Mouse (Mus musculus) liver, embryonic 13.5 days (tissue): Measurements from ENCODE around the gene Fcho2. TPM values are rescaled to one million over a fixed set of nuclear protein-coding genes. Genes with fewer than 3 reads are reported as not detected.
"Not testable (repeated sequence)": the region's sequence is repeated elsewhere in the genome, so short reads cannot be mapped to it uniquely, and the experiment has no call there.

Source experiments
- ATAC-seq: fragments of 200-750 bp; cut with Nextera tagmentation; 2 replicates; pipeline ENCODE4 v1.8.0; 2017; ENCODE audit warnings: low read depth, mild to moderate bottlenecking, moderate number of reproducible peaks, moderate library complexity
- DNase-seq: peaks from one replicate; pipeline ENCODE4 v3.0.0; 2022
- H3K27ac ChIP-seq: fragments of 300-500 bp; sonication (generic); 2 replicates; pipeline ENCODE4 v1.5.1; 2015; ENCODE audit warnings: moderate library complexity, mild to moderate bottlenecking, inconsistent platforms
- H3K27me3 ChIP-seq: fragments of 300-500 bp; sonication (generic); 2 replicates; pipeline ENCODE4 v1.6.1; 2015; ENCODE audit warnings: mild to moderate bottlenecking, inconsistent platforms
- H3K36me3 ChIP-seq: fragments of 300-500 bp; sonication (generic); 2 replicates; pipeline ENCODE4 v1.6.1; 2015; ENCODE audit warnings: mild to moderate bottlenecking, inconsistent platforms
- H3K4me1 ChIP-seq: fragments of 300-500 bp; sonication (generic); replicated peaks from 2 replicates; pipeline ENCODE4 v1.6.1; 2015; ENCODE audit warnings: inconsistent platforms
- H3K4me2 ChIP-seq: fragments of 300-500 bp; sonication (generic); 2 replicates; pipeline ENCODE4 v1.6.1; 2015; ENCODE audit warnings: inconsistent platforms, mild to moderate bottlenecking, moderate library complexity
- H3K4me3 ChIP-seq: fragments of 300-500 bp; sonication (generic); replicated peaks from 2 replicates; pipeline ENCODE4 v1.5.1; 2015; ENCODE audit warnings: mild to moderate bottlenecking, inconsistent platforms
- H3K9ac ChIP-seq: fragments of 300-500 bp; sonication (generic); 2 replicates; pipeline ENCODE4 v1.6.1; 2015; ENCODE audit warnings: mild to moderate bottlenecking, inconsistent platforms
- H3K9me3 ChIP-seq: fragments of 300-500 bp; sonication (generic); replicated peaks from 2 replicates; pipeline ENCODE4 v1.6.1; 2016; ENCODE audit warnings: inconsistent platforms
- whole genome bisulfite sequencing: fragments of 180-500 bp; shearing (Covaris S2); methylation state at CpG from one replicate; pipeline ENCODE4 v1.1.7; 2015; ENCODE audit not compliant: insufficient replicate concordance; 5-methylcytosine and 5-hydroxymethylcytosine counted together
- polyA plus RNA-seq: library from polyadenylated mRNA; unstranded; fragments of >200 nt; fragmentation: Nextera tagmentation; extraction: Ambion mirVana; gene quantifications from 2 replicates; pipeline ENCODE4 v1.2.1, GENCODE M21; 2015

Gene Fcho2
- polyA plus RNA-seq, 1 experiment from 2014 or later: 20.6 TPM

GRCm38 (mm10) chr13:98818205-98818604, 3.0 kb upstream of the Fcho2 start:
- DNase-seq (no peak), ATAC-seq (no peak)
- Histone ChIP-seq H3K9me3 (no peaks in the 10 kb centered on the region), H3K27ac (no peak overlapping the region), H3K4me1 (peaks cover 17% of the 10 kb centered on the region), H3K9ac (no peak overlapping the region), H3K27me3 (no peaks in the 10 kb centered on the region), H3K36me3 (no peaks in the 10 kb centered on the region), H3K4me3 (no peak overlapping the region), H3K4me2 (no peak overlapping the region)
- 73% methylated on average over 4 of the region's 4 CpGs for WGBS

DNA sequence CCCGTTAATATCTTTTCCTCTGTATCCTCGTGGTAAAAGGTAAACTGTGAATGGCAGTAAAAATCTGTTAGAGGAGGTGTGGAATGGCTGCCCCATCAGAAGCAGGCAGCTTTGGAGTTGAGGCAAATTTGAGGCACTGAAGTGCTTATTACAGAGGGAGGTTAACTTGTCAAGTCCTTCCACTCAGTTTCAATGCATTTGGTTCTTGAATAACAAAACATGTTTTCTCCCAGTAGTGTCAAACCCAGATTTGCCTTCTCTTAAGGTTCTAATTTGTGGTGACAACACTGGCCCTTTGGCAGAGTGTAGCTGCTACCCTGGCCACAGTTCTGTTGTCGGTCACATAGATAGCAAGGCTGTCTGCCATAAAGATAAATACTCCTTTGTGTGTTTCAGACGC, 2.5 kb upstream of the Fcho2 start:
- no peak overlapping the region for H3K9ac ChIP-seq
- 51% methylated on average over 4 of the region's 4 CpGs for WGBS
- no peaks in the 10 kb centered on the region for H3K36me3 ChIP-seq
- no peaks in the 10 kb centered on the region for H3K27me3 ChIP-seq
- no peak overlapping the region for H3K27ac ChIP-seq
- H3K9me3 ChIP-seq: no peaks in the 10 kb centered on the region
- ATAC-seq: no peak
- no peak overlapping the region for H3K4me2 ChIP-seq
- DNase-seq: no peak
- peaks cover 20% of the 10 kb centered on the region for H3K4me1 ChIP-seq
- no peak overlapping the region for H3K4me3 ChIP-seq

DNA sequence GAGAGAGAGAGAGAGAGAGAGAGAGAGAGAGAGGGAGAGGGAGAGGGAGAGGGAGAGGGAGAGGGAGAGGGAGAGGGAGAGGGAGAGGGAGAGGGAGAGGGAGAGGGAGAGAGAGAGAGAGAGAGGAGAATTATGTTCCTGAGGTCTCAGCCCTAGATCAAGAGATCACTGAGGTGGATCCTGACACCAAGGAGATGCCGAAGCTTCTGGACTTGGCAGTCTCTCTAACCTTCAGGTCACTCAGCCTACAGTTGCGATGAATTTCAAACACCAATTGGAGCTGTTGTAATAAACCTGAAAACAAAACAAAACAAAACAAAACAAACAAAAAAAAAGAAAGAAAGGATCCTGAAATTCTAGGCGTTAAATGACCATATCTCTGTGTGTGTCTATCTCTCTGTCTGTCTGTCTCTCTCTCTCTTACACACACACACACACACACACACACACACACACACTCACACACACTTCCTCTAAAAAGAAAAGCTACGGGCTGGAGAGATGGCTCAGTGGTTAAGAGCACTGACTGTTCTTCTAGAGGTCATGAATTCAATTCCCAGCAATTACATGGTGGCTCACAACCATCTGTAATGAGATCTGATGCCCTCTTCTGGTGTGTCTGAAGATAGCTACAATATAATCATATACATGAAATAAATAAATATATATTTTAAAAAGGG, 1.9 kb upstream of the Fcho2 start:
- H3K36me3 ChIP-seq, ATAC-seq: not testable (repeated sequence)
- 53% methylated on average over 4 of the region's 4 CpGs for WGBS

GRCm38 (mm10) chr13:98816571-98816970, 1.3 kb upstream of the Fcho2 start:
- Histone ChIP-seq H3K36me3 (no peaks in the 10 kb centered on the region), H3K4me3 (no peak overlapping the region), H3K4me2 (no peak overlapping the region), H3K27ac (peak overlapping the region; percentile 98; the same call in 1 of the 2 replicates), H3K9me3 (no peaks in the 10 kb centered on the region), H3K9ac (no peak overlapping the region), H3K27me3 (no peaks in the 10 kb centered on the region), H3K4me1 (peaks cover 26% of the 10 kb centered on the region)
- ATAC-seq: no peak
- DNase-seq: no peak
- WGBS: 83% methylated on average over 9 of the region's 9 CpGs

More for the DNA sequence above, 1.9 kb upstream of the Fcho2 start:
- not testable (repeated sequence) for H3K27me3 ChIP-seq, H3K27ac ChIP-seq, H3K9ac ChIP-seq, DNase-seq, H3K4me3 ChIP-seq, H3K9me3 ChIP-seq, H3K4me2 ChIP-seq
- H3K4me1 ChIP-seq: peaks cover 26% of the 10 kb centered on the region

GRCm38 (mm10) chr13:98814275-98815040, 791 bp downstream of the Fcho2 start:
- ATAC-seq (peak; percentile 30), DNase-seq (no peak)
- no peaks in the 10 kb centered on the region for H3K36me3 ChIP-seq
- peak overlapping the region; percentile 98 for H3K4me3 ChIP-seq
- peak overlapping the region; percentile 98 for H3K27ac ChIP-seq
- peak overlapping the region; percentile 100 for H3K9ac ChIP-seq
- H3K4me1 ChIP-seq: peaks cover 40% of the 10 kb centered on the region
- no peaks in the 10 kb centered on the region for H3K9me3 ChIP-seq
- H3K4me2 ChIP-seq: peak overlapping the region; percentile 73
- under 1% methylated on average over 81 of the region's 81 CpGs for WGBS
- H3K27me3 ChIP-seq: no peaks in the 10 kb centered on the region

DNA sequence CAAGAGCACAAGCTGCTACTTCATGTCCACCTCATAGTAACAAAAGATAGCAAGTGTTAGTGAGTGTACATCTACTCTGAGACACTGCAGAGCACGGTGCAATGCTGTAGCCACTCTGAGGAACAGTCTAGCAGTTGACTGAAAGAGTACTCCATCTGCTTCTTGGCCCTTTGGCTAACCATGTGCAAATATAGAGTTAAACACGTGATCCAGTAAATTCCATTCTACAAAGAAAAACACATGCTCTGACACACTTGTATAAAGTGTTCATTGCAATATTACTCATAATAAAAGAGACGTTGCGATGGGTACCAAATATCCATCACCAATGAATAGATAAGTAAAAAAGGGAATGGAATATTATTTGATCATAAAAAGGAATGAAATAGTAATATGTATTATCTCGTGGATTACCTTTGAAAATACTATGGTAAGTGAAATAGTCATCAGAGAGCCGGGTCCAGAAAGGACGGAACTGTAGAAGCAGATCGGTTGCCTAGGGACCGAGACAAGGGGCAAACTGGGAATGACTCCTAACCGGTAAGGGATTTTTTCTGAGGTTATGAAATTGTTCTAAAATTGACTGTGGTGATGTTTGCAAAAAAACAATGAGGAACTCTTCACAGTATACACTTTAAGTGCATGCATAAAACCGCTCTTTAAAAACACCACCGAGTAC, 1.5 kb downstream of the Fcho2 start:
- Histone ChIP-seq H3K9me3 (no peaks in the 10 kb centered on the region), H3K9ac (peak overlapping the region; percentile 100), H3K4me3 (peak overlapping the region; percentile 98), H3K4me1 (peaks cover 43% of the 10 kb centered on the region), H3K36me3 (no peaks in the 10 kb centered on the region), H3K4me2 (peak overlapping the region; percentile 73), H3K27me3 (no peaks in the 10 kb centered on the region), H3K27ac (peak overlapping the region; percentile 98)
- WGBS: 22% methylated on average over 12 of the region's 12 CpGs
- DNase-seq (no peak), ATAC-seq (no peak)

GRCm38 (mm10) chr13:98813167-98813566, 2.1 kb downstream of the Fcho2 start:
- Histone ChIP-seq H3K4me2 (peak overlapping the region; percentile 73), H3K27ac (peak overlapping the region; percentile 70), H3K4me3 (peak overlapping the region; percentile 98), H3K36me3 (no peaks in the 10 kb centered on the region), H3K9me3 (no peaks in the 10 kb centered on the region), H3K4me1 (peaks cover 46% of the 10 kb centered on the region), H3K9ac (peak overlapping the region; percentile 100), H3K27me3 (no peaks in the 10 kb centered on the region)
- DNase-seq: no peak
- WGBS: 67% methylated on average over 2 of the region's 2 CpGs
- no peak for ATAC-seq

DNA sequence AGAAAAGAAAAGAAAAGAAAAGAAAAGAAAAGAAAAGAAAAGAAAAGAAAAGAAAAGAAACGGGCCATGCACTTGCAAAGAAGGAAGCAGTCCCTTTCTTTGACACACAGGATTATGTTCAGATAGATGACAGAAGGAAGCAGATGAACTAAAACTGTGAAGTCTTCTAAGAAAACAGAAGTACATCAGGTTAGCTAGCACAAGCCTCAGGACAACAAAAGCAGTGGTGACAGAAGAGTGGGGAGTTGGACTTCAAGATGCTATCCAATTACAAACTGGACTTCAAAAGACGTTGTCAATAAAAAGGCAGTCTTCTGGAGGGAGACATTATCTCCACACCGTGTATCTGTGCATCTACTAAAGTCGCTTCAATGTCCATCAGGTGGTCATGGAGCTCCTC, 3.0 kb downstream of the Fcho2 start:
- Histone ChIP-seq H3K27me3 (no peaks in the 10 kb centered on the region), H3K9me3 (no peaks in the 10 kb centered on the region), H3K9ac (peak overlapping the region; percentile 63), H3K36me3 (no peaks in the 10 kb centered on the region), H3K4me1 (peaks cover 49% of the 10 kb centered on the region), H3K4me3 (peak overlapping the region; percentile 98), H3K27ac (peak overlapping the region; percentile 72), H3K4me2 (peak overlapping the region; percentile 73)
- no peak for DNase-seq
- 27% methylated on average over 4 of the region's 4 CpGs for WGBS
- no peak for ATAC-seq

- WGBS: 9% methylated on average over 6 of the region's 6 CpGs
- peak overlapping the region; percentile 38 for H3K4me3 ChIP-seq
- H3K27ac ChIP-seq: peak overlapping the region; percentile 97
- peaks cover 37% of the 10 kb centered on the region for H3K4me1 ChIP-seq
- H3K4me2 ChIP-seq: peak overlapping the region; percentile 65
- ATAC-seq: peak; percentile 74
- peak; percentile 65 for DNase-seq
- no peaks in the 10 kb centered on the region for H3K27me3 ChIP-seq
- H3K36me3 ChIP-seq: peaks cover under 1% of the 10 kb centered on the region
- peak overlapping the region; percentile 69 for H3K9ac ChIP-seq
- no peaks in the 10 kb centered on the region for H3K9me3 ChIP-seq
These were observed 5.1 kb downstream of the Fcho2 start for GRCm38 (mm10) chr13:98810143-98810542.

- 23% methylated on average over 1 of the region's 1 CpGs for WGBS
- no peaks in the 10 kb centered on the region for H3K9me3 ChIP-seq
- H3K9ac ChIP-seq: no peak overlapping the region
- no peak overlapping the region for H3K27ac ChIP-seq
- H3K36me3 ChIP-seq: peaks cover 8% of the 10 kb centered on the region
- ATAC-seq (peak; percentile 39; the same call in 1 of the 2 replicates), DNase-seq (no peak)
- no peaks in the 10 kb centered on the region for H3K27me3 ChIP-seq
- H3K4me3 ChIP-seq: no peak overlapping the region
- H3K4me1 ChIP-seq: peaks cover 40% of the 10 kb centered on the region
- H3K4me2 ChIP-seq: no peak overlapping the region
These were observed 6.2 kb downstream of the Fcho2 start for GRCm38 (mm10) chr13:98809087-98809486.

- peaks cover 46% of the 10 kb centered on the region for H3K36me3 ChIP-seq
- peaks cover 15% of the 10 kb centered on the region for H3K4me1 ChIP-seq
- DNase-seq (no peak), ATAC-seq (no peak)
- no peak overlapping the region for H3K9ac ChIP-seq
- 0 out of 2 replicates have a peak overlapping the region, but pooled peaks have one; percentile 31 for H3K27ac ChIP-seq
- no peaks in the 10 kb centered on the region for H3K9me3 ChIP-seq
- no peaks in the 10 kb centered on the region for H3K27me3 ChIP-seq
- H3K4me3 ChIP-seq: no peak overlapping the region
- no peak overlapping the region for H3K4me2 ChIP-seq
- 67% methylated on average over 1 of the region's 1 CpGs for WGBS
These were observed 10.8 kb downstream of the Fcho2 start for GRCm38 (mm10) chr13:98804480-98804879.
